Mouse (Mus musculus): ENCODE results near the gene Eipr1. TPM values are rescaled to one million over a fixed set of nuclear protein-coding genes. Genes with fewer than 3 reads are reported as not detected.

Gene Eipr1
- polyA plus RNA-seq, 1 experiment from 2014 or later = 44.5 TPM

GRCm38 (mm10) chr12:28784355-28784754 is 32.8 kb downstream of the Eipr1 start:
- peak; percentile 20 for DNase-seq (ENCODE audit: low spot score)
- H3K9me3 ChIP-seq = no peaks in the 10 kb centered on the region
- H3K36me3 ChIP-seq (replicated peaks) = no peaks in the 10 kb centered on the region
- WGBS = 40% methylated on average over 4 of the region's 4 CpGs
- H3K4me1 ChIP-seq = peaks cover 53% of the 10 kb centered on the region
- H3K27ac ChIP-seq (replicated peaks) = peak overlapping the region; percentile 59
- no peak overlapping the region for H3K4me3 ChIP-seq
- H3K27me3 ChIP-seq (replicated peaks; ENCODE audit: low read depth, poor library complexity, severe bottlenecking) = no peaks in the 10 kb centered on the region

GRCm38 (mm10) chr12:28784864-28785263 is 33.3 kb downstream of the Eipr1 start:
- Histone ChIP-seq H3K4me1 (peaks cover 55% of the 10 kb centered on the region), H3K4me3 (no peak overlapping the region; the same call in 1 of the 2 replicates), H3K27me3 (replicated peaks; ENCODE audit: low read depth, poor library complexity, severe bottlenecking) (no peaks in the 10 kb centered on the region), H3K36me3 (replicated peaks) (no peaks in the 10 kb centered on the region), H3K9me3 (no peaks in the 10 kb centered on the region), H3K27ac (replicated peaks) (peak overlapping the region; percentile 59)
- 37% methylated on average over 8 of the region's 8 CpGs for WGBS
- DNase-seq (ENCODE audit: low spot score) = peak; percentile 27

- H3K27ac ChIP-seq (replicated peaks) = no peak overlapping the region
Measured at GRCm38 (mm10) chr12:28785299-28785698, 33.7 kb downstream of the Eipr1 start.

GRCm38 (mm10) chr12:28786310-28786709 is 34.7 kb downstream of the Eipr1 start:
- no peak overlapping the region; the same call in 1 of the 2 replicates for H3K27ac ChIP-seq (replicated peaks)
- 92% methylated on average over 6 of the region's 6 CpGs for WGBS
- peaks cover 59% of the 10 kb centered on the region for H3K4me1 ChIP-seq

More at GRCm38 (mm10) chr12:28785299-28785698, 33.7 kb downstream of the Eipr1 start:
- Histone ChIP-seq H3K4me1 (peaks cover 56% of the 10 kb centered on the region), H3K4me3 (no peak overlapping the region), H3K27me3 (replicated peaks; ENCODE audit: low read depth, poor library complexity, severe bottlenecking) (no peaks in the 10 kb centered on the region), H3K36me3 (replicated peaks) (no peaks in the 10 kb centered on the region), H3K9me3 (no peaks in the 10 kb centered on the region)
- WGBS = 0% methylated on average over 1 of the region's 1 CpGs
- peak; percentile 55 for DNase-seq (ENCODE audit: low spot score)

GRCm38 (mm10) chr12:28792613-28793012 is 41.0 kb downstream of the Eipr1 start:
- 84% methylated on average over 3 of the region's 3 CpGs for WGBS
- Histone ChIP-seq H3K4me1 (peaks cover 31% of the 10 kb centered on the region), H3K27ac (replicated peaks) (no peak overlapping the region), H3K27me3 (replicated peaks; ENCODE audit: low read depth, poor library complexity, severe bottlenecking) (no peaks in the 10 kb centered on the region), H3K4me3 (no peak overlapping the region), H3K36me3 (replicated peaks) (no peaks in the 10 kb centered on the region), H3K9me3 (0 out of 2 replicates have a peak, but pooled peaks cover 4% of the 10 kb centered on the region)
- DNase-seq (ENCODE audit: low spot score) = no peak

More at GRCm38 (mm10) chr12:28786310-28786709, 34.7 kb downstream of the Eipr1 start:
- no peaks in the 10 kb centered on the region for H3K36me3 ChIP-seq (replicated peaks)
- no peaks in the 10 kb centered on the region for H3K9me3 ChIP-seq
- DNase-seq (ENCODE audit: low spot score) = no peak
- no peaks in the 10 kb centered on the region for H3K27me3 ChIP-seq (replicated peaks; ENCODE audit: low read depth, poor library complexity, severe bottlenecking)
- H3K4me3 ChIP-seq = no peak overlapping the region

GRCm38 (mm10) chr12:28793715-28794114 is 42.1 kb downstream of the Eipr1 start:
- 0 out of 2 replicates have a peak, but pooled peaks cover 3% of the 10 kb centered on the region for H3K36me3 ChIP-seq (replicated peaks)
- peaks cover 27% of the 10 kb centered on the region for H3K4me1 ChIP-seq
- no peak for DNase-seq (ENCODE audit: low spot score)
- no peak overlapping the region for H3K27ac ChIP-seq (replicated peaks)
- no peak overlapping the region for H3K4me3 ChIP-seq
- no peaks in the 10 kb centered on the region for H3K27me3 ChIP-seq (replicated peaks; ENCODE audit: low read depth, poor library complexity, severe bottlenecking)
- H3K9me3 ChIP-seq = peaks cover 10% of the 10 kb centered on the region; the same call in 1 of the 2 replicates
- 72% methylated on average over 2 of the region's 2 CpGs for WGBS

GRCm38 (mm10) chr12:28795041-28795440 is 43.4 kb downstream of the Eipr1 start:
- Histone ChIP-seq H3K4me1 (peaks cover 30% of the 10 kb centered on the region), H3K27me3 (replicated peaks; ENCODE audit: low read depth, poor library complexity, severe bottlenecking) (no peaks in the 10 kb centered on the region), H3K4me3 (no peak overlapping the region), H3K27ac (replicated peaks) (no peak overlapping the region), H3K9me3 (peaks cover 10% of the 10 kb centered on the region; the same call in 1 of the 2 replicates), H3K36me3 (replicated peaks) (0 out of 2 replicates have a peak, but pooled peaks cover 3% of the 10 kb centered on the region)
- no peak for DNase-seq (ENCODE audit: low spot score)
- 95% methylated on average over 3 of the region's 3 CpGs for WGBS

GRCm38 (mm10) chr12:28796881-28797420 is 45.3 kb downstream of the Eipr1 start:
- H3K4me1 ChIP-seq = peaks cover 32% of the 10 kb centered on the region
- H3K36me3 ChIP-seq (replicated peaks) = 0 out of 2 replicates have a peak, but pooled peaks cover 3% of the 10 kb centered on the region
- peaks cover 10% of the 10 kb centered on the region; the same call in 1 of the 2 replicates for H3K9me3 ChIP-seq
- H3K27ac ChIP-seq (replicated peaks) = no peak overlapping the region
- H3K27me3 ChIP-seq (replicated peaks; ENCODE audit: low read depth, poor library complexity, severe bottlenecking) = no peaks in the 10 kb centered on the region
- no peak for DNase-seq (ENCODE audit: low spot score)
- no peak overlapping the region for H3K4me3 ChIP-seq

GRCm38 (mm10) chr12:28799798-28800411 is 48.3 kb downstream of the Eipr1 start:
- Histone ChIP-seq H3K36me3 (replicated peaks) (0 out of 2 replicates have a peak, but pooled peaks cover 3% of the 10 kb centered on the region), H3K9me3 (peaks cover 10% of the 10 kb centered on the region; the same call in 1 of the 2 replicates), H3K27ac (replicated peaks) (peak overlapping the region; percentile 48), H3K27me3 (replicated peaks; ENCODE audit: low read depth, poor library complexity, severe bottlenecking) (no peaks in the 10 kb centered on the region), H3K4me3 (no peak overlapping the region), H3K4me1 (peaks cover 38% of the 10 kb centered on the region)
- peak; percentile 42 for DNase-seq (ENCODE audit: low spot score)
- 41% methylated on average over 11 of the region's 11 CpGs for WGBS

GRCm38 (mm10) chr12:28800423-28800822 is 48.8 kb downstream of the Eipr1 start:
- Histone ChIP-seq H3K4me3 (no peak overlapping the region), H3K9me3 (peaks cover 10% of the 10 kb centered on the region; the same call in 1 of the 2 replicates), H3K36me3 (replicated peaks) (0 out of 2 replicates have a peak, but pooled peaks cover 3% of the 10 kb centered on the region), H3K27me3 (replicated peaks; ENCODE audit: low read depth, poor library complexity, severe bottlenecking) (no peaks in the 10 kb centered on the region), H3K27ac (replicated peaks) (peak overlapping the region; percentile 48), H3K4me1 (peaks cover 43% of the 10 kb centered on the region)
- no peak for DNase-seq (ENCODE audit: low spot score)
- WGBS = 51% methylated on average over 4 of the region's 4 CpGs

- 89% methylated on average over 3 of the region's 3 CpGs for WGBS
- 0 out of 2 replicates have a peak overlapping the region, but pooled peaks have one; percentile 48 for H3K27ac ChIP-seq (replicated peaks)
- H3K27me3 ChIP-seq (replicated peaks; ENCODE audit: low read depth, poor library complexity, severe bottlenecking) = no peaks in the 10 kb centered on the region
- peaks cover 10% of the 10 kb centered on the region; the same call in 1 of the 2 replicates for H3K9me3 ChIP-seq
- no peak overlapping the region for H3K4me3 ChIP-seq
- DNase-seq (ENCODE audit: low spot score) = no peak
- H3K36me3 ChIP-seq (replicated peaks) = 0 out of 2 replicates have a peak, but pooled peaks cover 3% of the 10 kb centered on the region
- peaks cover 46% of the 10 kb centered on the region for H3K4me1 ChIP-seq
Measured at GRCm38 (mm10) chr12:28800891-28801290, 49.3 kb downstream of the Eipr1 start.

GRCm38 (mm10) chr12:28801731-28802130 is 50.1 kb downstream of the Eipr1 start:
- Histone ChIP-seq H3K27me3 (replicated peaks; ENCODE audit: low read depth, poor library complexity, severe bottlenecking) (no peaks in the 10 kb centered on the region), H3K36me3 (replicated peaks) (0 out of 2 replicates have a peak, but pooled peaks cover 3% of the 10 kb centered on the region), H3K9me3 (peaks cover 10% of the 10 kb centered on the region; the same call in 1 of the 2 replicates), H3K4me3 (no peak overlapping the region), H3K27ac (replicated peaks) (no peak overlapping the region), H3K4me1 (peaks cover 46% of the 10 kb centered on the region)
- no peak for DNase-seq (ENCODE audit: low spot score)
- 79% methylated on average over 6 of the region's 6 CpGs for WGBS
